Mouse (Mus musculus): ENCODE data around the gene Ccdc181.
"Not testable (repeated sequence)": the region's sequence is repeated elsewhere in the genome, so short reads cannot be mapped to it uniquely, and the experiment has no call there.

Gene Ccdc181

GRCm38 (mm10) chr1:164275455-164275954, at the start of gene Ccdc181:
Gene Ccdc181, plus strand, starts transcription at chr1:164275585.
- DNase-seq = peak; percentile 94 to 96

- not testable (repeated sequence) for DNase-seq
Measured at GRCm38 (mm10) chr1:164231937-164232570, 43.3 kb upstream of the Ccdc181 start.

- DNase-seq = no peak
Measured at GRCm38 (mm10) chr1:164233447-164233846, 41.9 kb upstream of the Ccdc181 start.

GRCm38 (mm10) chr1:164235078-164235477, 40.3 kb upstream of the Ccdc181 start:
- DNase-seq = no peak

- peak; percentile 59 for DNase-seq
Measured at GRCm38 (mm10) chr1:164236078-164236477, 39.3 kb upstream of the Ccdc181 start.

- no peak for DNase-seq
Measured at GRCm38 (mm10) chr1:164241494-164241893, 33.9 kb upstream of the Ccdc181 start.

- no peak for DNase-seq
Measured at GRCm38 (mm10) chr1:164242809-164243208, 32.6 kb upstream of the Ccdc181 start.

GRCm38 (mm10) chr1:164247442-164247841, 27.9 kb upstream of the Ccdc181 start:
- no peak for DNase-seq

- no peak for DNase-seq
Measured at GRCm38 (mm10) chr1:164247971-164248370, 27.4 kb upstream of the Ccdc181 start.

- DNase-seq = peak; percentile 98 to 99
Measured at GRCm38 (mm10) chr1:164248465-164249331, 26.7 kb upstream of the Ccdc181 start, which contains the start of gene Slc19a2. Gene Slc19a2, plus strand, starts transcription at chr1:164249046.

GRCm38 (mm10) chr1:164249332-164249711, 26.1 kb upstream of the Ccdc181 start:
- DNase-seq = no peak

GRCm38 (mm10) chr1:164250391-164251150, 24.8 kb upstream of the Ccdc181 start:
- no peak for DNase-seq

- no peak for DNase-seq
Measured at GRCm38 (mm10) chr1:164251438-164251837, 23.9 kb upstream of the Ccdc181 start.

GRCm38 (mm10) chr1:164252551-164252950, 22.8 kb upstream of the Ccdc181 start:
- no peak for DNase-seq

- no peak for DNase-seq
Measured at GRCm38 (mm10) chr1:164254836-164255235, 20.5 kb upstream of the Ccdc181 start.

- no peak for DNase-seq
Measured at GRCm38 (mm10) chr1:164260171-164261028, 15.0 kb upstream of the Ccdc181 start.

GRCm38 (mm10) chr1:164261553-164261952, 13.8 kb upstream of the Ccdc181 start:
- no peak for DNase-seq

- no peak for DNase-seq
Measured at GRCm38 (mm10) chr1:164270941-164271340, 4.4 kb upstream of the Ccdc181 start.

- DNase-seq = no peak
Measured at GRCm38 (mm10) chr1:164273659-164274058, 1.7 kb upstream of the Ccdc181 start.

GRCm38 (mm10) chr1:164276552-164276951, 1.2 kb downstream of the Ccdc181 start:
- no peak for DNase-seq

GRCm38 (mm10) chr1:164279332-164279731, 3.9 kb downstream of the Ccdc181 start:
- no peak for DNase-seq

- DNase-seq = no peak
Measured at GRCm38 (mm10) chr1:164284007-164284406, 8.6 kb downstream of the Ccdc181 start.
